Mouse (Mus musculus): Measurements from ENCODE around the gene Tmem41b. TPM values are rescaled to one million over a fixed set of nuclear protein-coding genes. Genes with fewer than 3 reads are reported as not detected.
A peak's percentile ranks its signal among the peaks of the same experiment; 100 is the strongest.
"Not testable (repeated sequence)": the region's sequence is repeated elsewhere in the genome, so short reads cannot be mapped to it uniquely, and the experiment has no call there.

The Tmem41b gene
- 74.6 and 77.5 TPM in 2 replicates for polyA plus RNA-seq (2016; fragmentation: Nextera tagmentation; extraction: Ambion mirVana)

DNA sequence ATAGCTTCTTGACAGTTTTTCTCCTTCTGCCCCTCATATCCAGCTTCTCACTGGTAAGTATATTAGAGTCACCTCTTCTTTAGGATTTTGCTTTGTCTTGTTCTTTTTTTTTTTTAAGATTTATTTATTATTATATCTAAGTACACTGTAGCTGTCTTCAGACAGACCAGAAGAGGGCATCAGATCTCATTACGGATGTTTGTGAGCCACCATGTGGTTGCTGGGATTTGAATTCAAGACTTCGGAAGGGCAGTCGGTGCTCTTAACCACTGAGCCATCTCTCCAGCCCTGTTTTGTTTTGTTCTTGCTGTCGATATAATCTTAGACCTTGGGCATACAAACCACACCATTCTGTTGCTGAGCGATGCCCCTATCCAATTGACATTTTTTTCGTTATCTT lies at the start of gene Tmem41b:
Tmem41b (minus strand) TSS at position 155 of the 400 bp plus-strand sequence.
- Histone ChIP-seq H3K9ac (replicated peaks) (peak within 1 kb of the TSS; percentile 70), H3K4me1 (peaks cover 19% of the 10 kb centered on the region), H3K4me3 (peak within 1 kb of the TSS; percentile 72), H3K27ac (replicated peaks) (peak within 1 kb of the TSS; percentile 85), H3K4me2 (replicated peaks) (peak within 1 kb of the TSS; percentile 87), H3K36me3 (peaks cover 11% of the 10 kb centered on the region)
- ATAC-seq (ENCODE audit: low FRiP score, low read depth), result peak; percentile 12; the same call in 1 of the 2 replicates
- not testable (repeated sequence) for H3K9me3 ChIP-seq, H3K27me3 ChIP-seq
- WGBS, result 39% methylated on average over 6 of the region's 6 CpGs

GRCm38 (mm10) chr7:110030342-110030741 lies 43.6 kb upstream of the Tmem41b start:
- H3K4me3 ChIP-seq, result no peak overlapping the region
- H3K4me1 ChIP-seq, result no peaks in the 10 kb centered on the region
- H3K36me3 ChIP-seq, result peaks cover 42% of the 10 kb centered on the region
- no peaks in the 10 kb centered on the region for H3K27me3 ChIP-seq
- ATAC-seq (ENCODE audit: low FRiP score, low read depth), result no peak
- no peak overlapping the region for H3K27ac ChIP-seq (replicated peaks)
- H3K9me3 ChIP-seq, result no peaks in the 10 kb centered on the region
- H3K9ac ChIP-seq (replicated peaks), result no peak overlapping the region
- H3K4me2 ChIP-seq (replicated peaks), result no peak overlapping the region
- WGBS, result 87% methylated on average over 3 of the region's 3 CpGs

DNA sequence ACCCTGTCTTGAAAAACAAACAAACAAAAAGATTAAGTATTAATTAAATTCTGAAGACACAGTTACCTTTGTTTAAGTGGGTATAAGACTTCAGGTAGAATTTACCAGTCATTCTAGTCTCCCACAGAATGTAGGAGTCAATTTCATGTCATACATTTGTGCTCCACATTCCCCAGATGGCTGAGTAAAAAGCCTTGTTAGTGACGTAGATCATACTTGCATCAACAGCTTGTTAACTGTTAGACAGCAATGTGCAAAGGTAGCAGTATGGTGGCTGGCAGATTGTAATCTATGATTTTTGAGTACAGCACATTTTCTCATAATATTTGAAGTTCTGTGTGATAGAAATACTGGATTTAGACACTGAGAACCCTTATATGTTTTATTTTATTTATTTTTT lies 42.1 kb upstream of the Tmem41b start:
- H3K27ac ChIP-seq (replicated peaks), result no peak overlapping the region
- no peak overlapping the region for H3K4me3 ChIP-seq
- H3K36me3 ChIP-seq, result peaks cover 36% of the 10 kb centered on the region
- WGBS, result 89% methylated on average over 1 of the region's 1 CpGs
- H3K4me2 ChIP-seq (replicated peaks), result no peak overlapping the region
- ATAC-seq (ENCODE audit: low FRiP score, low read depth), result no peak
- no peaks in the 10 kb centered on the region for H3K4me1 ChIP-seq
- 0 out of 2 replicates have a peak, but pooled peaks cover 5% of the 10 kb centered on the region for H3K9me3 ChIP-seq
- no peak overlapping the region for H3K9ac ChIP-seq (replicated peaks)
- no peaks in the 10 kb centered on the region for H3K27me3 ChIP-seq

- H3K9ac ChIP-seq (replicated peaks), result no peak overlapping the region
- 95% methylated on average over 2 of the region's 2 CpGs for WGBS
- H3K27me3 ChIP-seq, result no peaks in the 10 kb centered on the region
- H3K4me3 ChIP-seq, result no peak overlapping the region
- no peak overlapping the region for H3K4me2 ChIP-seq (replicated peaks)
- no peaks in the 10 kb centered on the region for H3K4me1 ChIP-seq
- H3K9me3 ChIP-seq, result 0 out of 2 replicates have a peak, but pooled peaks cover 5% of the 10 kb centered on the region
- H3K36me3 ChIP-seq, result peaks cover 17% of the 10 kb centered on the region
- H3K27ac ChIP-seq (replicated peaks), result no peak overlapping the region
- ATAC-seq (ENCODE audit: low FRiP score, low read depth), result no peak
Measured at GRCm38 (mm10) chr7:110026594-110026993, 39.9 kb upstream of the Tmem41b start.

DNA sequence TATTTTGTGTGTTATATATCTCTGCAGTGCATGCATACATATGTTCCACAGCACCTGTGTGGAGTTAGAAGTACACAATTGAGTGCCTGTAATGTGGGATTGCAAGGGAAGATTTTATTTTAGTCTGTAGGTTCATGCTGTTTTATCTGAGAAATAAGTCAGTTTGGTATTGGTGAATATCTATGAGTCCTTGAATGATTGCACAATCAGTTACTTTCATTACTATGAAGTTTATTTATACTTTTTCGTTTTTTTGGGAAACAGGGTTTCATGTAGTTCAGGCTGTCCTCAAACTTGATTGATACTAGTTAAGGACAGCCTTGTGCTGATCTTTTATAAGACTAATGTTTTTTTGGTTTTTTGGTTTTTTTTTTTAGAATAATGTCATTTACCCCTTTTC lies 36.8 kb upstream of the Tmem41b start:
- 95% methylated on average over 1 of the region's 1 CpGs for WGBS
- ATAC-seq (ENCODE audit: low FRiP score, low read depth), result no peak
- Histone ChIP-seq H3K4me1 (peaks cover 12% of the 10 kb centered on the region), H3K9ac (replicated peaks) (no peak overlapping the region), H3K9me3 (0 out of 2 replicates have a peak, but pooled peaks cover 5% of the 10 kb centered on the region), H3K4me2 (replicated peaks) (no peak overlapping the region), H3K36me3 (no peaks in the 10 kb centered on the region), H3K27me3 (no peaks in the 10 kb centered on the region), H3K4me3 (no peak overlapping the region), H3K27ac (replicated peaks) (no peak overlapping the region)

GRCm38 (mm10) chr7:110018631-110019482 lies 32.1 kb upstream of the Tmem41b start:
- WGBS, result under 1% methylated on average over 42 of the region's 42 CpGs
- H3K4me2 ChIP-seq (replicated peaks), result peak overlapping the region; percentile 92
- peak overlapping the region; percentile 99 for H3K4me3 ChIP-seq
- peak overlapping the region; percentile 88 for H3K27ac ChIP-seq (replicated peaks)
- H3K36me3 ChIP-seq, result no peaks in the 10 kb centered on the region
- no peaks in the 10 kb centered on the region for H3K27me3 ChIP-seq
- H3K4me1 ChIP-seq, result peaks cover 12% of the 10 kb centered on the region
- ATAC-seq (ENCODE audit: low FRiP score, low read depth), result peak; percentile 82
- H3K9ac ChIP-seq (replicated peaks), result peak overlapping the region; percentile 97
- 0 out of 2 replicates have a peak, but pooled peaks cover under 1% of the 10 kb centered on the region for H3K9me3 ChIP-seq

DNA sequence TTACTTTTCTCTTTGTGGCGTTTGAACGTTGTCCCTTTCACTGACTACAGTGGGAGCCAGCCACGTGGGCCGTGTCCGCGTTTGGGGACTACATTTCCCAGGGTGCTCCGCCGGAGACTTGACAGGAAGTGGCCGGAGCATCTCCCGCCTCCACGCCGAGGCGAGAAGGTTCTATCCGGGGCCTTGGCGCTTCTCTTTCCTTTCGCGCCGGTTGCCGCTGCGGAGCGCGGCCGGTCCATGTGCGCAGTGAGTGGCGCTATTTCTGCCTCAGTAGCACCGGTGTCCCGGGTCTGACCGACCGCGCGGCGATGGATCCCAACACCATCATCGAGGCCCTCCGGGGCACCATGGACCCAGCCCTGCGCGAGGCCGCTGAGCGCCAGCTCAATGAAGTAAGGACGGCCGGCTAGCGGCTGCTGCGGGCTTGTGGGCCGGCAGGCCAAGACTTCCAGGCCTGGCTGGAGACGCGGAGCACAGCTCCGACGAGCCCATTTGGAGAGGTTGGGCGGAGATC lies 31.4 kb upstream of the Tmem41b start, which contains the start of gene Ipo7:
Ipo7 (plus strand) TSS at position 158 of the 514 bp plus-strand sequence.
- Histone ChIP-seq H3K9ac (replicated peaks) (peak within 1 kb of the TSS; percentile 97), H3K4me2 (replicated peaks) (peak within 1 kb of the TSS; percentile 92), H3K9me3 (no peaks in the 10 kb centered on the region), H3K27me3 (no peaks in the 10 kb centered on the region), H3K4me1 (peaks cover 12% of the 10 kb centered on the region), H3K4me3 (peak within 1 kb of the TSS; percentile 99), H3K36me3 (no peaks in the 10 kb centered on the region), H3K27ac (replicated peaks) (peak within 1 kb of the TSS; percentile 88)
- under 1% methylated on average over 48 of the region's 48 CpGs for WGBS
- peak; percentile 97 for ATAC-seq (ENCODE audit: low FRiP score, low read depth)

- Histone ChIP-seq H3K4me1 (0 out of 2 replicates have a peak, but pooled peaks cover 3% of the 10 kb centered on the region), H3K27me3 (no peaks in the 10 kb centered on the region), H3K4me2 (replicated peaks) (no peak overlapping the region), H3K9me3 (no peaks in the 10 kb centered on the region), H3K27ac (replicated peaks) (no peak overlapping the region), H3K36me3 (no peaks in the 10 kb centered on the region), H3K9ac (replicated peaks) (no peak overlapping the region), H3K4me3 (no peak overlapping the region)
- no peak for ATAC-seq (ENCODE audit: low FRiP score, low read depth)
- 85% methylated on average over 5 of the region's 5 CpGs for WGBS
Measured at GRCm38 (mm10) chr7:110014272-110014671, 27.5 kb upstream of the Tmem41b start.

DNA sequence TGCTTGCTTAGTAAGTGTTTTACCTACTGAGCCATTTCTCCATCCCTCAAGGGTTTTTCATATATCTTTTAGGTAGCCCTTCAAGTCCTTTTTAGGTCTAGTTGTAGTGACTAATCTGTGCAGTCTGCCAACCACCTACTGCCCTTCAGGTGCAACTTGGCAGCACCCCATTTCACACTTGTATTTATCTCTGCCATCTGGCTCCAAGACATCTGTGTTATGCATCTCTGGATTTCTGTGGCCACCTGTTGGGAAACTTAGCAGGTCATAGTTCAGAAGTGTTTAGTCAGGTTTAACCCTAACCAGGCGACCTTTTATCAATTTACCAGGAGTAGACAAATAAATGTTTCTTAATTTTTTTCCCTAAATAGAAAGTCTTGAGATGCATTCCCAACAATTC lies 24.7 kb upstream of the Tmem41b start:
- Histone ChIP-seq H3K27me3 (no peaks in the 10 kb centered on the region), H3K27ac (replicated peaks) (no peak overlapping the region), H3K4me1 (no peaks in the 10 kb centered on the region), H3K9ac (replicated peaks) (no peak overlapping the region), H3K4me2 (replicated peaks) (no peak overlapping the region), H3K36me3 (no peaks in the 10 kb centered on the region), H3K4me3 (no peak overlapping the region), H3K9me3 (no peaks in the 10 kb centered on the region)
- WGBS, result 57% methylated on average over 1 of the region's 1 CpGs
- ATAC-seq (ENCODE audit: low FRiP score, low read depth), result no peak

- H3K4me1 ChIP-seq, result no peaks in the 10 kb centered on the region
- 94% methylated on average over 6 of the region's 6 CpGs for WGBS
- no peaks in the 10 kb centered on the region for H3K36me3 ChIP-seq
- H3K27ac ChIP-seq (replicated peaks), result no peak overlapping the region
- no peak for ATAC-seq (ENCODE audit: low FRiP score, low read depth)
- no peak overlapping the region for H3K4me3 ChIP-seq
- H3K27me3 ChIP-seq, result no peaks in the 10 kb centered on the region
- H3K9ac ChIP-seq (replicated peaks), result no peak overlapping the region
- no peak overlapping the region for H3K4me2 ChIP-seq (replicated peaks)
- H3K9me3 ChIP-seq, result no peaks in the 10 kb centered on the region
Measured at GRCm38 (mm10) chr7:110009084-110009483, 22.4 kb upstream of the Tmem41b start.

- no peak overlapping the region for H3K27ac ChIP-seq (replicated peaks)
- H3K9ac ChIP-seq (replicated peaks), result no peak overlapping the region
- H3K4me1 ChIP-seq, result no peaks in the 10 kb centered on the region
- no peaks in the 10 kb centered on the region for H3K36me3 ChIP-seq
- ATAC-seq (ENCODE audit: low FRiP score, low read depth), result no peak
- 100% methylated on average over 1 of the region's 1 CpGs for WGBS
- H3K4me3 ChIP-seq, result no peak overlapping the region
- H3K9me3 ChIP-seq, result no peaks in the 10 kb centered on the region
- H3K4me2 ChIP-seq (replicated peaks), result no peak overlapping the region
- H3K27me3 ChIP-seq, result no peaks in the 10 kb centered on the region
Measured at GRCm38 (mm10) chr7:110008513-110008912, 21.8 kb upstream of the Tmem41b start.

GRCm38 (mm10) chr7:110006471-110007195 lies 19.9 kb upstream of the Tmem41b start:
- no peak overlapping the region for H3K4me3 ChIP-seq
- ATAC-seq (ENCODE audit: low FRiP score, low read depth), result no peak
- H3K36me3 ChIP-seq, result no peaks in the 10 kb centered on the region
- H3K9ac ChIP-seq (replicated peaks), result no peak overlapping the region
- peaks cover 5% of the 10 kb centered on the region; the same call in 1 of the 2 replicates for H3K27me3 ChIP-seq
- H3K4me1 ChIP-seq, result peaks cover 5% of the 10 kb centered on the region; the same call in 1 of the 2 replicates
- no peak overlapping the region for H3K27ac ChIP-seq (replicated peaks)
- H3K9me3 ChIP-seq, result no peaks in the 10 kb centered on the region
- H3K4me2 ChIP-seq (replicated peaks), result no peak overlapping the region
- 82% methylated on average over 5 of the region's 5 CpGs for WGBS
